Mouse (Mus musculus) thymus, adult 2 months (tissue): ENCODE data around the gene Zcchc4.

Source experiments
- CTCF ChIP-seq: fragments of 200-500 bp; IDR thresholded peaks from 2 replicates; pipeline ENCODE4 v1.5.1; 2012; ENCODE audit warnings: mild to moderate bottlenecking, control low read depth, low read length, moderate library complexity, borderline replicate concordance; ENCODE audit not compliant: control insufficient read depth, poor library complexity, insufficient read depth; ENCODE audit errors: extremely low read depth
- POLR2A ChIP-seq: fragments of 200-500 bp; IDR thresholded peaks from 2 replicates; pipeline ENCODE4 v1.6.1; 2012; ENCODE audit warnings: mild to moderate bottlenecking, low read length, control low read depth, moderate library complexity; ENCODE audit not compliant: control insufficient read depth, poor library complexity, insufficient read depth; ENCODE audit errors: extremely low read depth

DNA sequence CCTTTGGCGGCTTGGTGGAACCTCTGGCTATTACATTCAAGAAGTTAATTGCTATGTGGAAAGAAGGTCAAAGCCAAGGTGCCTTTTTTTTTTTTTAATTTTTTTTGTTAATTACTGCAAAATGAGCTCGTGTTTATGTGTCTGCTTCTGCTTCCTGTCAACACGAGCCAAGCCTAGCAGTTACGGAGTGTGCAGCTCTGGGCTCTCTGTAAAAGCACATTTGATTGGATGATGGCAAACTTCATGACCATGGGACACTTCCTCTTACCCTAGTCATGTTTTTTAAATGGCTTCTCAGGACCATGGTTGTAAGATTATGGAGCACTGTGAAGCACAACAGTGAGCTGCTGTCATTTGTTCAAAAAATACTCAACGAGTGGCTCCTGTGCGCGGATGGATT, 31.8 kb downstream of the Zcchc4 start:
- TF ChIP-seq POLR2A (no peak), CTCF (no peak)
